Mouse (Mus musculus): ENCODE data around the gene Asb18.

The Asb18 gene

GRCm38 (mm10) chr1:89913611-89914010, 100.9 kb downstream of the Asb18 start:
- no peak for ATAC-seq (ENCODE audit: insufficient number of reproducible peaks, low FRiP score, low TSS enrichment)

GRCm38 (mm10) chr1:89912392-89912791, 102.1 kb downstream of the Asb18 start:
- ATAC-seq (ENCODE audit: insufficient number of reproducible peaks, low FRiP score, low TSS enrichment) = no peak

GRCm38 (mm10) chr1:89909796-89910195, 104.7 kb downstream of the Asb18 start:
- ATAC-seq (ENCODE audit: insufficient number of reproducible peaks, low FRiP score, low TSS enrichment) = no peak

DNA sequence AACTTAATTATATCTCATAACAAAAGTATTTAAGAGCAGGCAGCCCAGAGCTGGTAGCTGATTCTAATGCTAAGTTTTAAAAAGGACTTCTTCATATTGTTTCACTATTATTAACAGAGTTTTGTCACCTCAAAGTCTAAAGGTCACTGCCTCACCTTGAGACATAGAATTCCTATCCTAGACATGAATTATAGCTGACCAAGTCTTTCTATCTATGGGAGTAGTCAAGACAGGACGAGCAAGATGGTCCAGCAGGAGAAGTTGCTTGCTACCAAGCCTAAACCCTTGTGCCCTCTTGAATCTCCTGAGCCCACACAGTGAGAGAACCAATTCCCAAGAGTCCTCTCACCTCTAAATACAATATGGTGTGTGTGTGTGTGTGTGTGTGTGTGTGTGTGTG, 111.8 kb downstream of the Asb18 start:
- ATAC-seq (ENCODE audit: insufficient number of reproducible peaks, low FRiP score, low TSS enrichment) = no peak

DNA sequence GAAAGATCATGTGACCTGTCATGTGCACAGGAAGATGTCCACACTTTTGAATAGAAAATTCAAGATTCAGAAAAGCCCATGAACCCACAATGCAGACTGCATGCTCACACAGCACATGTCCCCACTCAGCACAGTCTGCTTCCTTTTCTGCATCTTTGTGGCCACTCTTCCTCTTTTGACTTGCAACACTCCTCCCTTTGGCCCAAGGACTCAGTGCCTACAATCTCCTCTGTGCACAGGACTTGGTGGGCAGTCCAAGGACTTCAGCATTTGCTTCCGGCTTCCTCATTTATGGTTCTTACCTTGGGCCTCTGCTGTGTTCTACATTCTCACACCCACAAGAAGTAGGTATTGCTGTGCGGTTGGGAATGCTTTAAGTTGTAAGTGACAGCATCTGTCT, 112.2 kb downstream of the Asb18 start:
- ATAC-seq (ENCODE audit: insufficient number of reproducible peaks, low FRiP score, low TSS enrichment) = no peak

GRCm38 (mm10) chr1:89901381-89901780, 113.1 kb downstream of the Asb18 start:
- ATAC-seq (ENCODE audit: insufficient number of reproducible peaks, low FRiP score, low TSS enrichment) = no peak
